Mouse (Mus musculus) MEL (cell line): Measurements from ENCODE around the gene Myo9b.

Source experiments
- CTCF ChIP-seq, 3 experiments: IDR thresholded peaks in 2 of 3; conservative IDR thresholded peaks in 1 of 3; 2 replicates each; pipeline ENCODE4 v1.5.1; 2011 to 2012; ENCODE audit warnings: low read length in 3 of 3, low read depth in 2 of 3, mild to moderate bottlenecking in 2 of 3, improper control_type of control experiment in 1 of 3, inconsistent platforms in 1 of 3, mixed read lengths in 1 of 3, moderate library complexity in 1 of 3; ENCODE audit not compliant: control insufficient read depth in 1 of 3, insufficient read depth in 1 of 3, poor library complexity in 1 of 3, severe bottlenecking in 1 of 3
- E2F4 ChIP-seq: IDR thresholded peaks from 2 replicates; pipeline ENCODE4 v1.6.1; 2011; ENCODE audit warnings: low read depth, low read length, improper control_type of control experiment, borderline replicate concordance
- ELF1 ChIP-seq: IDR thresholded peaks from 2 replicates; pipeline ENCODE4 v1.6.1; 2014; ENCODE audit warnings: low read depth, mild to moderate bottlenecking, inconsistent platforms, low read length, improper control_type of control experiment, moderate library complexity
- MAFK ChIP-seq: IDR thresholded peaks from 2 replicates; pipeline ENCODE4 v1.6.1; 2011; ENCODE audit warnings: low read depth, mild to moderate bottlenecking, low read length, improper control_type of control experiment, borderline replicate concordance
- MAZ ChIP-seq: IDR thresholded peaks from 2 replicates; pipeline ENCODE4 v1.6.1; 2012; ENCODE audit warnings: low read depth, mild to moderate bottlenecking, inconsistent platforms, low read length, improper control_type of control experiment
- MXI1 ChIP-seq: IDR thresholded peaks from 2 replicates; pipeline ENCODE4 v1.6.1; 2011; ENCODE audit warnings: mild to moderate bottlenecking, low read depth, low read length, improper control_type of control experiment
- NRF1 ChIP-seq: IDR thresholded peaks from 2 replicates; pipeline ENCODE4 v1.6.1; 2014; ENCODE audit warnings: low read depth, mild to moderate bottlenecking, inconsistent platforms, low read length, improper control_type of control experiment, moderate library complexity; ENCODE audit not compliant: poor library complexity, insufficient read depth, severe bottlenecking
- POLR2A ChIP-seq, 2 experiments: IDR thresholded peaks; 2 replicates each; pipeline ENCODE4 v1.6.1; 2011 to 2012; ENCODE audit warnings: low read length in 2 of 2, mild to moderate bottlenecking in 2 of 2, control low read depth in 1 of 2, improper control_type of control experiment in 1 of 2, low read depth in 1 of 2, moderate library complexity in 1 of 2; ENCODE audit not compliant: control insufficient read depth in 1 of 2, insufficient read depth in 1 of 2, poor library complexity in 1 of 2
- SIN3A ChIP-seq: IDR thresholded peaks from 2 replicates; pipeline ENCODE4 v1.6.1; 2012; ENCODE audit warnings: low read length, improper control_type of control experiment, inconsistent platforms
- TAL1 ChIP-seq: IDR thresholded peaks from 2 replicates; pipeline ENCODE4 v1.6.1; 2012; ENCODE audit warnings: mild to moderate bottlenecking, inconsistent platforms, low read length, moderate library complexity, mixed read lengths

DNA sequence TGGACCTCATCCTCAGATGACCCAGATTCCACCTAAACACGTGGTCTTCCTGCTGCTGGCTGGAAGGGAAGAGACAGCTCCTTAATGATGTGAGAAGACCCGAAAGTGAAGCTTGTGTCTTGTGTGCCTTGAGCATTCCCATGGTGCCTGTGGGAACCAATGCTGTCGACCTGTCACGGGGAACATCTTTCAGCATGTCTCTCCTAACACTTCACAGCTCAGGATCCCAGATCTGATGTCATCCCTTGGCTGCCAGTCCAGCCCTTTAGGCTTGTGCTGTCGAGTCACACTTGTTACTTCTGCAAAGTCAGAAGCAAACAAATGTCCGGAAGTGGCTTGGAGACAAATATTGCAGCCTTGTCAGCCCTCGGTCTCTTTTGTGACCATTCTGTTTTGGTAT lies 16.6 kb downstream of the Myo9b start:
- TF ChIP-seq POLR2A (IDR thresholded peaks at IDR 0.05; ENCODE audit: control insufficient read depth in 1 of 2, insufficient read depth in 1 of 2, low read depth in 1 of 2, low read length in 2 of 2, poor library complexity in 1 of 2) (no peak), CTCF (IDR thresholded peaks at IDR 0.05 in 2 of 3, conservative IDR thresholded peaks at IDR 0.05 in 1 of 3; ENCODE audit: control insufficient read depth in 1 of 3, insufficient read depth in 1 of 3, low read depth in 2 of 3, low read length in 3 of 3, poor library complexity in 1 of 3, severe bottlenecking in 1 of 3) (no peak), MAFK (no peak), TAL1 (no peak), SIN3A (no peak), ELF1 (no peak), MXI1 (no peak), MAZ (no peak), E2F4 (no peak), NRF1 (no peak)
